Mouse (Mus musculus) lung, postnatal 0 days (tissue): ENCODE data around the gene Phxr2. TPM values are rescaled to one million over a fixed set of nuclear protein-coding genes. Genes with fewer than 3 reads are reported as not detected.

Source experiments
- ATAC-seq: fragments of 200-750 bp; cut with Nextera tagmentation; 2 replicates; pipeline ENCODE4 v1.8.0; 2017; ENCODE audit warnings: moderate library complexity
- DNase-seq: peaks from one replicate; pipeline ENCODE4 v3.0.0-alpha.2; 2016; ENCODE audit warnings: low spot score
- H3K27ac ChIP-seq: fragments of 300-500 bp; sonication (generic); 2 replicates; pipeline ENCODE4 v1.5.1; 2014; ENCODE audit warnings: antibody characterized with exemption, mild to moderate bottlenecking, low read length, mixed read lengths
- H3K27me3 ChIP-seq: fragments of 300-500 bp; sonication (generic); replicated peaks from 2 replicates; pipeline ENCODE4 v1.6.1; 2014; ENCODE audit warnings: low read length, mixed read lengths; ENCODE audit not compliant: insufficient read depth
- H3K36me3 ChIP-seq: fragments of 300-500 bp; sonication (generic); 2 replicates; pipeline ENCODE4 v1.6.1; 2014; ENCODE audit warnings: low read length, mixed read lengths; ENCODE audit not compliant: insufficient read depth
- H3K4me1 ChIP-seq: fragments of 300-500 bp; sonication (generic); 2 replicates; pipeline ENCODE4 v1.6.1; 2014; ENCODE audit warnings: antibody characterized with exemption, low read depth, low read length, mixed read lengths; ENCODE audit not compliant: insufficient read depth
- H3K4me2 ChIP-seq: fragments of 300-500 bp; sonication (generic); replicated peaks from 2 replicates; pipeline ENCODE4 v1.6.1; 2014; ENCODE audit warnings: low read depth, mild to moderate bottlenecking, low read length, moderate library complexity, mixed read lengths
- H3K4me3 ChIP-seq: fragments of 300-500 bp; sonication (generic); 2 replicates; pipeline ENCODE4 v1.5.1; 2014; ENCODE audit warnings: low read depth, low read length
- H3K9ac ChIP-seq: fragments of 300-500 bp; sonication (generic); replicated peaks from 2 replicates; pipeline ENCODE4 v1.6.1; 2014; ENCODE audit warnings: low read depth, mild to moderate bottlenecking
- H3K9me3 ChIP-seq: fragments of 300-500 bp; sonication (generic); 2 replicates; pipeline ENCODE4 v1.6.1; 2016; ENCODE audit warnings: low read length, mixed read lengths
- CTCF ChIP-seq: IDR thresholded peaks from 2 replicates; pipeline ENCODE4 v1.5.1; 2016; ENCODE audit warnings: antibody characterized with exemption, mild to moderate bottlenecking
- EP300 ChIP-seq: IDR thresholded peaks from 2 replicates; pipeline ENCODE4 v1.6.1; 2016; ENCODE audit warnings: antibody characterized with exemption, mild to moderate bottlenecking, control low read depth
- WGBS: fragments of 180-500 bp; shearing (Covaris S2); extraction: QIAGEN DNeasy Blood & Tissue Kit; methylation state at CpG from one replicate; pipeline ENCODE4 v1.1.7; 2014; 5-methylcytosine and 5-hydroxymethylcytosine counted together
- polyA plus RNA-seq: library from polyadenylated mRNA; unstranded; fragments of >200 nt; fragmentation: Nextera tagmentation; extraction: Ambion mirVana; gene quantifications from 2 replicates; pipeline ENCODE4 v1.2.1, GENCODE M21; 2015

Gene Phxr2
- polyA plus RNA-seq, 1 experiment from 2014 or later = not detected

GRCm38 (mm10) chr10:99136337-99136736 is 10.2 kb upstream of the Phxr2 start:
- Histone ChIP-seq H3K9ac (no peak overlapping the region), H3K4me3 (no peak overlapping the region), H3K4me2 (no peak overlapping the region), H3K36me3 (no peaks in the 10 kb centered on the region), H3K9me3 (no peaks in the 10 kb centered on the region), H3K4me1 (no peaks in the 10 kb centered on the region), H3K27ac (no peak overlapping the region), H3K27me3 (no peaks in the 10 kb centered on the region)
- WGBS = 46% methylated on average over 5 of the region's 5 CpGs
- TF ChIP-seq EP300 = no peak
- no peak for TF ChIP-seq CTCF
- ATAC-seq (no peak), DNase-seq (peak; percentile 33)

GRCm38 (mm10) chr10:99133321-99133875 is 7.3 kb upstream of the Phxr2 start:
- ATAC-seq (no peak), DNase-seq (no peak)
- no peak for TF ChIP-seq EP300
- no peak for TF ChIP-seq CTCF
- H3K27me3 ChIP-seq = no peaks in the 10 kb centered on the region
- no peak overlapping the region for H3K4me2 ChIP-seq
- H3K36me3 ChIP-seq = no peaks in the 10 kb centered on the region; the same call in 1 of the 2 replicates
- no peaks in the 10 kb centered on the region for H3K9me3 ChIP-seq
- no peak overlapping the region for H3K27ac ChIP-seq
- H3K4me3 ChIP-seq = no peak overlapping the region
- WGBS = 92% methylated on average over 16 of the region's 16 CpGs
- H3K4me1 ChIP-seq = no peaks in the 10 kb centered on the region
- no peak overlapping the region for H3K9ac ChIP-seq

- DNase-seq (no peak), ATAC-seq (no peak)
- Histone ChIP-seq H3K4me2 (no peak overlapping the region), H3K27me3 (no peaks in the 10 kb centered on the region), H3K27ac (no peak overlapping the region), H3K4me3 (no peak overlapping the region), H3K9ac (no peak overlapping the region), H3K36me3 (no peaks in the 10 kb centered on the region; the same call in 1 of the 2 replicates), H3K4me1 (no peaks in the 10 kb centered on the region), H3K9me3 (no peaks in the 10 kb centered on the region)
- TF ChIP-seq EP300 (no peak), CTCF (no peak)
- 90% methylated on average over 11 of the region's 11 CpGs for WGBS
These were observed 6.6 kb upstream of the Phxr2 start for GRCm38 (mm10) chr10:99132595-99133272.

DNA sequence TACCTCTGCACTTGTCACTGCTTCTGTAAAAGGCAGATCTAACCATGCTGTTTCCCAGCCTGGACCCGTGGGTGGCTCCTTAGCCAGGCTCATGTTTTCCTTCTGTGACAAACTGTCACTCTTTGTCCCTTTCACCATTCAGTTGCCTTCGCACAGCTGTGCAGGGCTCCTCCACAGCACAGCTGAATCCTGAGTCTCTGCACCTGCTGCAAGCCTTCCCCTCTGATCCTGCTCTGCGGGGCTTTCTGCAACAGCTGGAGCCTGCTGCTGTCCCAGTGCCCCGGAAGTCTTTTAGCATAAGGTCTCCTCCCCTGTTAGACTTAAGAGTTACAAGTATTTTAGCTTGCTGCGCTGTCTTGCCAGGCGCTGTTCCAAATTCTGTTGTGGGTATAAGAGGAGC is 6.1 kb upstream of the Phxr2 start:
- H3K4me3 ChIP-seq = no peak overlapping the region
- no peaks in the 10 kb centered on the region for H3K4me1 ChIP-seq
- H3K27me3 ChIP-seq = no peaks in the 10 kb centered on the region
- peak; percentile 68 for DNase-seq
- no peak overlapping the region for H3K4me2 ChIP-seq
- no peak overlapping the region for H3K9ac ChIP-seq
- ATAC-seq = peak; percentile 88
- no peaks in the 10 kb centered on the region for H3K9me3 ChIP-seq
- WGBS = 58% methylated on average over 6 of the region's 6 CpGs
- no peaks in the 10 kb centered on the region; the same call in 1 of the 2 replicates for H3K36me3 ChIP-seq
- no peak overlapping the region for H3K27ac ChIP-seq
- no peak for TF ChIP-seq EP300
- no peak for TF ChIP-seq CTCF

DNA sequence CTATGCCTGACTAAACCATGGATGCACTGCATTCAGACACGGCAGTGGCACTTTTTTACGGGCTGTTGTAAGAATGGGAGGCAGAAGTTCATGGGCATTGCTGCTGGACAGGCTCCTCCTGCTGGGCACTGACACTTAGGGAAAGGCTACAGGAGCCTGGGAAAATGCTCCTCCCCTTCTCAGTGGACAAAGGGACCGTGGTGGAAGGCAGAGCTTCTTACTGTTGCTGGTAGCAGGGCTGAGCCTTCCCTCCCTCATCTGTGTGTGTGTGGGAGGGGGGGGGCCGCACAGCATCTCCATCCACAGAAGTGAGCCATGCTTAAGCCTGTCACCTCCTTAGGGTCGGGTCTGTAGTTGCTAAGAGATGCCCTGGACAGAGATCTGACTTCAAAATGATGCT is 5.2 kb upstream of the Phxr2 start:
- Histone ChIP-seq H3K9ac (no peak overlapping the region), H3K27me3 (no peaks in the 10 kb centered on the region), H3K9me3 (no peaks in the 10 kb centered on the region), H3K36me3 (no peaks in the 10 kb centered on the region; the same call in 1 of the 2 replicates), H3K27ac (no peak overlapping the region), H3K4me2 (no peak overlapping the region), H3K4me3 (no peak overlapping the region), H3K4me1 (no peaks in the 10 kb centered on the region)
- DNase-seq (no peak), ATAC-seq (no peak)
- 56% methylated on average over 5 of the region's 5 CpGs for WGBS
- TF ChIP-seq EP300 (no peak), CTCF (0 out of 2 replicates have a peak, but pooled peaks have one; percentile 14)

GRCm38 (mm10) chr10:99130611-99131010 is 4.5 kb upstream of the Phxr2 start:
- TF ChIP-seq CTCF (no peak), EP300 (no peak)
- no peak overlapping the region for H3K27ac ChIP-seq
- DNase-seq = peak; percentile 40
- no peak overlapping the region for H3K4me2 ChIP-seq
- 33% methylated on average over 6 of the region's 6 CpGs for WGBS
- H3K36me3 ChIP-seq = no peaks in the 10 kb centered on the region; the same call in 1 of the 2 replicates
- H3K4me1 ChIP-seq = no peaks in the 10 kb centered on the region
- no peak overlapping the region for H3K9ac ChIP-seq
- no peaks in the 10 kb centered on the region for H3K9me3 ChIP-seq
- no peaks in the 10 kb centered on the region for H3K27me3 ChIP-seq
- H3K4me3 ChIP-seq = no peak overlapping the region
- ATAC-seq = peak; percentile 23; the same call in 1 of the 2 replicates
